Mouse (Mus musculus) lung, postnatal 25 days (tissue): ENCODE data around the gene Dhx30.

ENCODE experiments used
- DNase-seq: peaks from one replicate; pipeline ENCODE4 v3.0.0; 2022; ENCODE audit warnings: low spot score

Gene Dhx30

GRCm38 (mm10) chr9:110045763-110046377, 71.8 kb downstream of the Dhx30 start:
- no peak for DNase-seq

GRCm38 (mm10) chr9:110044373-110044772, 73.3 kb downstream of the Dhx30 start:
- no peak for DNase-seq

- DNase-seq, result no peak
Measured at GRCm38 (mm10) chr9:110038485-110038884, 79.1 kb downstream of the Dhx30 start.

GRCm38 (mm10) chr9:110037895-110038294, 79.7 kb downstream of the Dhx30 start:
- DNase-seq, result no peak

- no peak for DNase-seq
Measured at GRCm38 (mm10) chr9:110035091-110035490, 82.5 kb downstream of the Dhx30 start.
